Mouse (Mus musculus): ENCODE results near the gene Col5a3. TPM values are rescaled to one million over a fixed set of nuclear protein-coding genes. Genes with fewer than 3 reads are reported as not detected.

The Col5a3 gene
- total and polyA plus RNA-seq, 2 experiments from 2014 or later = 1.1 to 3.3 TPM

DNA sequence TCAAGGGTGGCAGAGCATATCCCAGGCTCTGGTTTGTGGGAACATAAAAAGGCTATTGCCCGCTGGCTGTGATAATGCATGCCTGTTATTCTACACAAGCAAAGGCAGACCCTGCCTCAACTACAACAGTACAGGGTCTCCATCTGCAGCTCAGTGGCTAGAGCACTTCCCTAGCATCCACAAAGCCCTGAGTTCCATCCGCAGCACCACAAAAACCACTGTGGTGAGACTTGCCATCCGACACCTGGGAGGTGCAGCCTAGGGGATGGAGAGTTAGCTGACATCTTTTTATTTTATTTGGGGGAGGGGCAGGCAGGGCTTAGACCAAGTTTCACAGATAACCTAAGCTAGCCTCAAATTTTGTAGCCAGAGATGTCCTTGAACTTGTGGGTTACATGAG is 53.5 kb downstream of the Col5a3 start:
- H3K4me1 ChIP-seq (ENCODE audit: insufficient read depth, low read length) = peaks cover 3% of the 10 kb centered on the region; the same call in 1 of the 2 replicates
- no peak for ATAC-seq

DNA sequence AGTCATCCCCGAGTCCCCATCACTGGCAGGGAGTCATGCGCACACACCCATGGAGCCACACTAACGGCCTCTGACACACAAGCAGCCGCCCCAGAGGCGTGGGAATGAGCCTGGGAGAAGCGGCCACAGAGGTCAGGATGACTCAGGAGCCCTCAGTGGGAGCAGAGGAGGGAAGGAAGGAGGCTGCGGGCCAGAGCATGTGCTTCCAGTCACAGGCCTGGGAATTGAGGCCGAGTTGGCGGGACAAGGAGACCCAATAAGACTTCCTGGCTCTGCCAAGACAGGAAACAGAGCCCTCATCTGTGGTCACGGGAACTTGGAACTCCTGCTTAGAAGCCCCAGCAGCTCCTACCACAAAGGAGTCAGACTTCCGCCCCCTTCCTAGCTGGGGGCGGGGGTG is 54.1 kb downstream of the Col5a3 start:
- Histone ChIP-seq H3K4me2 (ENCODE audit: low read depth, low read length) (no peak overlapping the region), H3K36me3 (ENCODE audit: insufficient read depth, low read length) (no peaks in the 10 kb centered on the region), H3K4me1 (ENCODE audit: insufficient read depth, low read length) (peaks cover 3% of the 10 kb centered on the region; the same call in 1 of the 2 replicates), H3K9me3 (ENCODE audit: low read length) (no peaks in the 10 kb centered on the region), H3K9ac (replicated peaks; ENCODE audit: low read length) (no peak overlapping the region), H3K27ac (no peak overlapping the region), H3K4me3 (ENCODE audit: low read length) (no peak overlapping the region), H3K27me3 (ENCODE audit: insufficient read depth, low read length) (no peaks in the 10 kb centered on the region; the same call in 1 of the 2 replicates)
- DNase-seq (ENCODE audit: low spot score) = no peak
- ATAC-seq = no peak
- 61% methylated on average over 12 of the region's 12 CpGs for WGBS
- TF ChIP-seq CTCF (IDR thresholded peaks at IDR 0.05; ENCODE audit: low read depth) = no peak

More for the DNA sequence above, 53.5 kb downstream of the Col5a3 start:
- Histone ChIP-seq H3K9me3 (ENCODE audit: low read length) (no peaks in the 10 kb centered on the region), H3K27me3 (ENCODE audit: insufficient read depth, low read length) (no peaks in the 10 kb centered on the region; the same call in 1 of the 2 replicates), H3K4me3 (ENCODE audit: low read length) (no peak overlapping the region), H3K36me3 (ENCODE audit: insufficient read depth, low read length) (no peaks in the 10 kb centered on the region), H3K9ac (replicated peaks; ENCODE audit: low read length) (no peak overlapping the region; the same call in 1 of the 2 replicates), H3K27ac (no peak overlapping the region), H3K4me2 (ENCODE audit: low read depth, low read length) (no peak overlapping the region)
- no peak for DNase-seq (ENCODE audit: low spot score)
- no peak for TF ChIP-seq CTCF (IDR thresholded peaks at IDR 0.05; ENCODE audit: low read depth)
- 70% methylated on average over 3 of the region's 3 CpGs for WGBS

DNA sequence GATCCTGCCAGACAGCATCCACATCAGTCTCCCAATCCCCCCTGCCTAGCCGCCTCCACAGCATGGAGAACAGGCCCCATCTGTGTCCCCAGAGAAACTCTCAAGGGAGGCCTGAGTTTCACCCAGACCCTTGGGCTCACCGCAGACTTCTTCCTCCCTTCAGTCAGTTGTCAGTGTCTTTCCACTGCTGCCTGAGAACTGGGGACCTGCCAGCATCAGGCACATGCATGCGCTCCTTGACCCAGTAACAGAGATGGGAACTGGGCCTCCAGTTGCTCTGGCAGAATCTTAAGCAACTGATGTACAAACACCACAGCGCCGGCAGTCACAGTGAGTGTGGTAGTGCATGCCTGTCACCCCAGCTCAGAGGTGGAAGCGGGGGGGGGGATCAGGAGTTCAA is 56.0 kb downstream of the Col5a3 start:
- no peaks in the 10 kb centered on the region for H3K9me3 ChIP-seq (ENCODE audit: low read length)
- DNase-seq (ENCODE audit: low spot score) = no peak
- TF ChIP-seq CTCF (IDR thresholded peaks at IDR 0.05; ENCODE audit: low read depth) = no peak
- H3K27ac ChIP-seq = no peak overlapping the region
- no peaks in the 10 kb centered on the region; the same call in 1 of the 2 replicates for H3K27me3 ChIP-seq (ENCODE audit: insufficient read depth, low read length)
- 87% methylated on average over 6 of the region's 6 CpGs for WGBS
- H3K4me3 ChIP-seq (ENCODE audit: low read length) = no peak overlapping the region
- no peak overlapping the region for H3K9ac ChIP-seq (replicated peaks; ENCODE audit: low read length)
- H3K36me3 ChIP-seq (ENCODE audit: insufficient read depth, low read length) = no peaks in the 10 kb centered on the region
- H3K4me2 ChIP-seq (ENCODE audit: low read depth, low read length) = no peak overlapping the region
- no peak for ATAC-seq
- H3K4me1 ChIP-seq (ENCODE audit: insufficient read depth, low read length) = peaks cover 3% of the 10 kb centered on the region; the same call in 1 of the 2 replicates

DNA sequence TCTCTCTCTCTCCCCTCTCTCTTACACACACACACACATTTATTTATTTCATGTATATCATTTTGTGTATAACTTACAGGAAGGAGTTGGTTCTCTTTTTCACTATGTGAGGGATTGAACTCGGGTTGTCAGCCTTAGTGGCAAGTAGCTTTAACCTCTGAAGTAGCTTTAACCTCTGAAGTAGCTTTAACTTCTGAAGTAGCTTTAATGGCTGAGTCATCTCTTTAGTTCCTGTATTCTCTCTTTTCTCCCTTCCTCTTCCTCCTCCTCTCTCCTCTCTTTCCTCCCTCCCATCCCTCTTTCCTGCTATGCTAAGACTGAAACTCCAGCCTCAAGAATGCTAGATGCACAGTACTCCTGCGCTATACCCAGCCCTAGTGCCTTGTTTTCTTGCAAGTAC is 56.6 kb downstream of the Col5a3 start:
- Histone ChIP-seq H3K4me2 (ENCODE audit: low read depth, low read length) (no peak overlapping the region), H3K36me3 (ENCODE audit: insufficient read depth, low read length) (no peaks in the 10 kb centered on the region), H3K27ac (no peak overlapping the region), H3K9ac (replicated peaks; ENCODE audit: low read length) (no peak overlapping the region), H3K9me3 (ENCODE audit: low read length) (no peaks in the 10 kb centered on the region), H3K4me1 (ENCODE audit: insufficient read depth, low read length) (peaks cover 3% of the 10 kb centered on the region; the same call in 1 of the 2 replicates), H3K4me3 (ENCODE audit: low read length) (no peak overlapping the region), H3K27me3 (ENCODE audit: insufficient read depth, low read length) (no peaks in the 10 kb centered on the region; the same call in 1 of the 2 replicates)
- ATAC-seq (no peak), DNase-seq (ENCODE audit: low spot score) (no peak)
- TF ChIP-seq CTCF (IDR thresholded peaks at IDR 0.05; ENCODE audit: low read depth) = no peak
- WGBS = 79% methylated on average over 2 of the region's 2 CpGs

DNA sequence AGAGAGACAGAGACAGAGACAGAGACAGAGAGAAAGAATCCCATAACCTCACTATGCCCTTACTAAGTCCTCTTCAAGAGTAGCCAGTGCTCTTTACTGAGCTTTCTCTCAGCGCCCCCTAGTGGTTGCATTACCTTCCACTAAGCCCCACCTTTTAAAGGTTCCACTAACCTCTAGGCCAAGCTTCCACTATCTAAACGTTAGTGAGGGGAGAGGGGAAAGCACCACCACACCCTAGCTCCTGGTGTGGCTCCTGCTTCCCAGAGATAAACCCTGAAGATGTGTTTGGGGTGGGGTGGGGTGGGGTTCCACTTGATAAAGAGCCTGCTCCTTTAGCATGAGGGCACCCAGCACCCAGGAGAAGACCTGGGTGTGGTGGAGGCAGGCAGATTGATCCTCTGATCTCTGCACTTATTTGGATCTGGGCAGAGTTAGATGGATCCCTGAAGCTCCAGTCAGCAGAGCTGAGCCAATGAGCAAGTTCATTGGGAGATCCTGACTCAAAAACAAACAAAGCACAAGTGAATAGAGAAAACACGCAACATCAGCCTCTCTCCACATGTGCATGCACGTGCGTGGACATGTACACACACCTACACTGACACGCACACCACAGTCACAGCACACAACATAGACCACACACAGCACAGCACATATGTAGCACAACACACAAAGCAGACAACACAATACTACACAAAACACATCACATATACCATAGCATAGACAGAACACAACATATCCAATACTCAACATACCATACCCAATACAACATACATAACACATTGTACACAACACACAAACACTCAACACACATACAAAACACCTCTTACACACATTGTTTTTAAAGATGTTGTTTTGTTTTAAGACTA is 57.5 kb downstream of the Col5a3 start:
- Histone ChIP-seq H3K4me3 (ENCODE audit: low read length) (no peak overlapping the region), H3K4me2 (ENCODE audit: low read depth, low read length) (no peak overlapping the region), H3K9ac (replicated peaks; ENCODE audit: low read length) (no peak overlapping the region), H3K9me3 (ENCODE audit: low read length) (no peaks in the 10 kb centered on the region), H3K27me3 (ENCODE audit: insufficient read depth, low read length) (no peaks in the 10 kb centered on the region; the same call in 1 of the 2 replicates), H3K27ac (no peak overlapping the region), H3K4me1 (ENCODE audit: insufficient read depth, low read length) (peaks cover 2% of the 10 kb centered on the region; the same call in 1 of the 2 replicates), H3K36me3 (ENCODE audit: insufficient read depth, low read length) (no peaks in the 10 kb centered on the region)
- peak; percentile 78 for TF ChIP-seq CTCF (IDR thresholded peaks at IDR 0.05; ENCODE audit: low read depth)
- DNase-seq (ENCODE audit: low spot score) (peak; percentile 73), ATAC-seq (0 out of 2 replicates have a peak, but pooled peaks have one; percentile 24)
- WGBS = 59% methylated on average over 6 of the region's 6 CpGs

DNA sequence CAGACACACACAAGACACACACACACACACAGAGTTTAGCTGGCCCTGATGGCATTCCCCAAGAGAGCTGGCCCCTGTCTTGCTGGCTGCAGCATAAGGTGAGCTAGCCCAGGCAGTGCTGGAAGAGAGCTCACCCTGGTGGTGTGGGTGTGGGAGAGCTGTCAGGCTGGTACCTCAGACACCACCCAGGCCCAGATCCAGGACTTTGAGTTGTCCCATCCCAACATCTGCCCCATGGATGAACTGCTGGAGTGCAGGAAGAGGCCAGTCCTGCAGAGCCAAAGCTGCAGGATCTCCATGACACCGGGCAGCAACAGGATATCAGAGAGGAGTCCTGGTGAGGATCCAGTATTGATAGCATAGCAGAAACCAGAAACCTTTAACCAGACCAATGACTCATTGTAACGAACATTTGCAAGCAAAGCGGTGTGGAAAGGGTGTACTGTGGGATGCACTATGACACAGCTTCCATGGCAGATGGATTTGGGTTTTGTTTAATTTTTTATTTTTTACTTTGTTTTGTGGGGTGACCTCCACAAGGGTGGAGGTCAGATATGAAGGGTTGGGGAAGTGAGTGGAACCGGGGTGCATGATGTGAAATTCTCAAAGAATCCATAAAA is 58.7 kb downstream of the Col5a3 start:
- DNase-seq (ENCODE audit: low spot score) (no peak), ATAC-seq (no peak)
- Histone ChIP-seq H3K4me1 (ENCODE audit: insufficient read depth, low read length) (no peaks in the 10 kb centered on the region), H3K4me3 (ENCODE audit: low read length) (no peak overlapping the region), H3K4me2 (ENCODE audit: low read depth, low read length) (no peak overlapping the region), H3K27ac (no peak overlapping the region), H3K9ac (replicated peaks; ENCODE audit: low read length) (no peak overlapping the region), H3K27me3 (ENCODE audit: insufficient read depth, low read length) (no peaks in the 10 kb centered on the region; the same call in 1 of the 2 replicates), H3K9me3 (ENCODE audit: low read length) (no peaks in the 10 kb centered on the region), H3K36me3 (ENCODE audit: insufficient read depth, low read length) (no peaks in the 10 kb centered on the region)
- 87% methylated on average over 4 of the region's 4 CpGs for WGBS
- TF ChIP-seq CTCF (IDR thresholded peaks at IDR 0.05; ENCODE audit: low read depth) = no peak
